Mouse (Mus musculus): ENCODE results near the gene Stip1. TPM values are rescaled to one million over a fixed set of nuclear protein-coding genes. Genes with fewer than 3 reads are reported as not detected.

The Stip1 gene
- total and polyA plus RNA-seq, 3 experiments, result 284 to 430 (median 370) TPM

- no peak for TF ChIP-seq MXI1 (IDR thresholded peaks at IDR 0.05; ENCODE audit: low read depth, low read length)
- no peak for TF ChIP-seq ZC3H11A (IDR thresholded peaks at IDR 0.05; ENCODE audit: low read depth, low read length)
- 0 out of 2 replicates have a peak, but pooled peaks have one; percentile 30 for TF ChIP-seq HCFC1 (IDR thresholded peaks at IDR 0.05; ENCODE audit: low read depth, low read length)
- no peak for TF ChIP-seq POLR2AphosphoS5 (IDR thresholded peaks at IDR 0.05; ENCODE audit: borderline replicate concordance, low read depth, low read length)
- TF ChIP-seq GATA1 (IDR thresholded peaks at IDR 0.05; ENCODE audit: low read depth, low read length), result no peak
- no peak for TF ChIP-seq RAD21 (IDR thresholded peaks at IDR 0.05; ENCODE audit: low read depth, low read length)
- no peak for TF ChIP-seq SMC3 (IDR thresholded peaks at IDR 0.05; ENCODE audit: low read depth, low read length)
- TF ChIP-seq SIN3A (IDR thresholded peaks at IDR 0.05; ENCODE audit: low read length), result peak; percentile 54
- peak; percentile 86; the same call in 1 of the 2 replicates for TF ChIP-seq ZMIZ1 (IDR thresholded peaks at IDR 0.05; ENCODE audit: low read depth, low read length)
- TF ChIP-seq KAT2A (conservative IDR thresholded peaks at IDR 0.05; ENCODE audit: low read depth, low read length), result no peak
- TF ChIP-seq MAX (IDR thresholded peaks at IDR 0.05; ENCODE audit: low read length), result no peak
- no peak for TF ChIP-seq NRF1 (IDR thresholded peaks at IDR 0.05; ENCODE audit: insufficient read depth, low read depth, low read length, poor library complexity, severe bottlenecking)
- TF ChIP-seq TCF12 (IDR thresholded peaks at IDR 0.05; ENCODE audit: low read depth, low read length), result 0 out of 2 replicates have a peak, but pooled peaks have one; percentile 28
- TF ChIP-seq TBP (IDR thresholded peaks at IDR 0.05; ENCODE audit: low read depth, low read length), result peak; percentile 58; the same call in 1 of the 2 replicates
- TF ChIP-seq NELFE (IDR thresholded peaks at IDR 0.05; ENCODE audit: low read depth, low read length), result peak; percentile 76
- no peak for TF ChIP-seq CTCF (IDR thresholded peaks at IDR 0.05 in 2 of 3, conservative IDR thresholded peaks at IDR 0.05 in 1 of 3; ENCODE audit: control insufficient read depth in 1 of 3, insufficient read depth in 1 of 3, low read depth in 2 of 3, low read length in 3 of 3, poor library complexity in 1 of 3, severe bottlenecking in 1 of 3)
- 0 out of 2 replicates have a peak, but pooled peaks have one; percentile 49 for TF ChIP-seq ELF1 (IDR thresholded peaks at IDR 0.05; ENCODE audit: low read depth, low read length)
Measured at GRCm38 (mm10) chr19:7057722-7058207, 18.0 kb upstream of the Stip1 start (continued).

DNA sequence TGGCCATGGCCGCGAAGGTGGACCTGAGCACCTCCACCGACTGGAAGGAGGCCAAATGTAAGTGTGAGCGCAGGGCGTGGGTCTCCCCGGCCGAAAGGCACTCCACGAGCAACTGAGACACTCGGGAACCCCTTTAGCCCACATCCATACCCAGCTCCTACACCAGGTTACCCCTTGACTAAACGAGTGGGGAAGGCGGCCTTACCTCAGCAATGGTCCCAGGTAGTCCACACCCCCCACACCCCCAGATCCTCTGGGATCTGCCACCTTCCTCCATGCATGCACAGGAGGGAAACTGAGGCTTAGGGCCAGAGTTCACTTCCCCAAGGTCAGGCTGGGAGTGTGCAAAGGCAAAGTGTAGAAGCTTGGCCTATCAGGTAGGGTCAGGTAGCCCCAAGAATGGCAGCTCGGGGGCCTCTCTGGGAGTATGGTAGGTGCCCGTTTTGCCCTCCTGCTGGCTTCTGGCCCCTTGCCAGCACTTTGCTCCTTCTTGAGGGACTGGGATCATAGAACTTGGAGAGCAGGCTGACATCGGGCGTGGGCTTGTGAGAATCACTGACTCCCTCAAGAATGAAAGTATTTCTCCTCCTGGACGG, 17.5 kb upstream of the Stip1 start:
- Histone ChIP-seq H3K9me3 (replicated peaks; ENCODE audit: insufficient read depth, low read length) (no peaks in the 10 kb centered on the region), H3K4me1 (ENCODE audit: control insufficient read depth in 1 of 2, insufficient read depth in 2 of 2, low read length in 2 of 2) (peaks cover 0 to 13% of the 10 kb centered on the region in 2 experiments; a peak in 1 of 4 replicates), H3K9ac (ENCODE audit: control insufficient read depth, low read depth, low read length, poor library complexity, severe bottlenecking) (peak overlapping the region; percentile 73), H3K27me3 (ENCODE audit: control insufficient read depth in 1 of 2, insufficient read depth in 2 of 2, low read length in 2 of 2) (no peaks in the 10 kb centered on the region), H3K27ac (ENCODE audit: control insufficient read depth, low read depth, low read length) (0 out of 2 replicates have a peak overlapping the region, but pooled peaks have one; percentile 3), H3K4me3 (ENCODE audit: control insufficient read depth in 1 of 2, insufficient read depth in 1 of 2, low read depth in 2 of 2, low read length in 2 of 2) (peak overlapping the region; percentile 62 to 76), H3K36me3 (ENCODE audit: control insufficient read depth in 1 of 2, insufficient read depth in 2 of 2, low read length in 2 of 2) (peaks cover 0 to 6% of the 10 kb centered on the region in 2 experiments; a peak in 2 of 4 replicates), H3K79me2 (ENCODE audit: control insufficient read depth, insufficient read depth, low read length, poor library complexity) (no peaks in the 10 kb centered on the region; the same call in 1 of the 2 replicates)
- TF ChIP-seq ZKSCAN1 (IDR thresholded peaks at IDR 0.05; ENCODE audit: low read depth, low read length) (no peak), POLR2AphosphoS5 (IDR thresholded peaks at IDR 0.05; ENCODE audit: borderline replicate concordance, low read depth, low read length) (no peak), CHD1 (IDR thresholded peaks at IDR 0.05; ENCODE audit: low read depth, low read length) (no peak), MYB (IDR thresholded peaks at IDR 0.05; ENCODE audit: low read depth, low read length) (no peak), BHLHE40 (IDR thresholded peaks at IDR 0.05; ENCODE audit: borderline replicate concordance, low read depth, low read length) (no peak), POLR2AphosphoS2 (IDR thresholded peaks at IDR 0.05; ENCODE audit: low read length) (no peak), NRF1 (IDR thresholded peaks at IDR 0.05; ENCODE audit: insufficient read depth, low read depth, low read length, poor library complexity, severe bottlenecking) (no peak), CTCF (IDR thresholded peaks at IDR 0.05 in 2 of 3, conservative IDR thresholded peaks at IDR 0.05 in 1 of 3; ENCODE audit: control insufficient read depth in 1 of 3, insufficient read depth in 1 of 3, low read depth in 2 of 3, low read length in 3 of 3, poor library complexity in 1 of 3, severe bottlenecking in 1 of 3) (no peak), MYC (IDR thresholded peaks at IDR 0.05; ENCODE audit: low read depth, low read length) (no peak), UBTF (IDR thresholded peaks at IDR 0.05; ENCODE audit: borderline replicate concordance, insufficient read depth, low read depth, low read length) (no peak), RCOR1 (IDR thresholded peaks at IDR 0.05; ENCODE audit: low read depth, low read length) (no peak), MAX (IDR thresholded peaks at IDR 0.05; ENCODE audit: low read length) (no peak)
- no peak for DNase-seq (ENCODE audit: low read depth, low spot score)
